Mouse (Mus musculus): ENCODE measurements around the gene Pik3ca.
"Not testable (repeated sequence)": the region's sequence is repeated elsewhere in the genome, so short reads cannot be mapped to it uniquely, and the experiment has no call there.

Pik3ca gene

DNA sequence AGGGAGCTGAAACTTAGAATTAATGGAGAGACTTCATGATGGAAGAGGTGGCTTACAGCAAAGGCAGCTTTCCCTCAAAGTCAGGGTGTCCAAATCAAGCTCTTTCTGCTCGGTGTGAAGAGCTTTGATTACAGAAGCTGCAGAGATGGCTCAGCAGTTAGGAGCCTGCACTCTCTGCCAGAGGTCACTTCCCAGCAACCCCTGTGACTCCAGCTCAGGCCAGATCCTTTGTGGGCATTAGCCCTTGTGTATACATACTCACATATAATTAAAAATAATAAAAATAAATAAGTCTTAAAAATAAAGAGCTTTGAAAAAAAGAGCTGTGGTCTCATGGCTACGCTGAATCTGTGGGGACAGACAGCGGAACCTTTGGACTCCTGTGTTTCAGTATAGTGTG is 4.1 kb downstream of the Pik3ca start:
- DNase-seq (ENCODE audit: low spot score in 2 of 2) = no peak

GRCm38 (mm10) chr3:32402990-32403885 is 5.8 kb downstream of the Pik3ca start:
- no peak for DNase-seq (ENCODE audit: low spot score in 2 of 2)

GRCm38 (mm10) chr3:32405699-32406098 is 8.2 kb downstream of the Pik3ca start:
- DNase-seq (ENCODE audit: low spot score in 2 of 2) = no peak

DNA sequence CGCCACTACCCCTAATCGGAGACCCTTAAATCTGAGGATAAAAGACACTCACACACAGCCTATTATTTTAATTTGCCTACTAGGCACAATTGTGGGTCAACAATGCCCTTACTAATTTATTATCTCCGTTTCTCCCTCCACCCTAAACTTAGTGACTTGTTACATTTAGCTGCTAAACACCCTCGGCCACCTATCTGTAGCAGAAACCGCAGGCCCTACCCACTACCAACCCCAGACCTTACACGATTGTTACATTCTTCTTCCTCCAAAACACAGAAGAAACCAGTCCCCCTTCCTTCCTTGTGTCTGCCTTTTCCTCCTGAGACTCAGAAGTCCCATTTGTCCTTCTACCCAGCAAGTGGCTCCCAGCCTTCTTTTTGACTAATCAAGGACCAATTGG is 9.3 kb downstream of the Pik3ca start:
- DNase-seq (ENCODE audit: low spot score in 2 of 2) = no peak

GRCm38 (mm10) chr3:32408811-32409273 is 11.4 kb downstream of the Pik3ca start:
- DNase-seq (ENCODE audit: low spot score in 2 of 2) = no peak

DNA sequence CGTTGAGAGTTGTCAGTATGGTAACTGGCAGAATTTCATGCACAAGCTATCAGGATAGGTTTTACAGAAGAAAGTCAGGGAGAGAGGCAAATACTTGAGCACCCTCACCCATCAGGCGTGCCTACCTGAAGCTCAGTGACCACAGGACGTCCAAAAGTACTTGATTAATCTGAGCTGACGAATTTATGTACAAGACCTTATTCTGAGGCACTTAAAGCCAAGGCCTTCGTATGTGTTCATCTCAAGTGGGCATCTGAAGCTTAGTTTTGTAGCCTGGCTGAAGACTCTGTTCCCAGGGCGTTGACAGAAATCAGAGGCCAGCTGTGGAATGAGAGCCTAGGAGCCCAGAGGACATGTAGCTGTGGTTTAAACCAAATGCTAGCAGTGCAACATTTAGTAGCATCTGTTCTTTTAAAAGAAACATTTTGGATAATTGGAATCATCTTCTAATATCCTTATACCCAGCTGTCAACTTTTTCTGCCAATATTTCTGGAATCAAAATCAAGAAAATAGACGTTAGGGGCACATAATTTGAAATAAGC is 15.1 kb downstream of the Pik3ca start:
- no peak for DNase-seq (ENCODE audit: low spot score in 2 of 2)

DNA sequence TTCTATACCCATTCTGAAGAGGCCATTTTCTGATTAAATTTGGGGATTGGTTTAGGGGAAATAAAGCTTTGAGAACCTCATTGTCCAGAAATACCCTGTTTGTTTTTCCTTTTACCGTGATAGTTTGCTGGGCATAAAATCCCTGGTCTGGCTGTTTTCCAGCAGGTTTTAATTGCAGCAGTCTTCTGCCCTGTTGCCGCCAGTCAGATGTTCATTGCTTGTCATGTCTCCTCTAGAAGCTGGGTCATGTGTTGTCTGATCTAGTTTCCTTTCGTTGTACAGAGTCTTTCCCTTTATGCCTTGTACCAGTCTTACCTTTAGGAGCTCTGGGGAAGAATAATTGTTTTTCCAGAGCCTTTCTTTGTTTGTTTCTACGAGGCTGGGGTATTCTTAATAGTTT is 16.9 kb downstream of the Pik3ca start:
- DNase-seq (ENCODE audit: low spot score in 2 of 2) = no peak

- DNase-seq (ENCODE audit: low spot score in 2 of 2) = no peak
Observed at GRCm38 (mm10) chr3:32415370-32416309, 18.2 kb downstream of the Pik3ca start.

- no peak for DNase-seq (ENCODE audit: low spot score in 2 of 2)
Observed at GRCm38 (mm10) chr3:32417751-32418211, 20.3 kb downstream of the Pik3ca start.

DNA sequence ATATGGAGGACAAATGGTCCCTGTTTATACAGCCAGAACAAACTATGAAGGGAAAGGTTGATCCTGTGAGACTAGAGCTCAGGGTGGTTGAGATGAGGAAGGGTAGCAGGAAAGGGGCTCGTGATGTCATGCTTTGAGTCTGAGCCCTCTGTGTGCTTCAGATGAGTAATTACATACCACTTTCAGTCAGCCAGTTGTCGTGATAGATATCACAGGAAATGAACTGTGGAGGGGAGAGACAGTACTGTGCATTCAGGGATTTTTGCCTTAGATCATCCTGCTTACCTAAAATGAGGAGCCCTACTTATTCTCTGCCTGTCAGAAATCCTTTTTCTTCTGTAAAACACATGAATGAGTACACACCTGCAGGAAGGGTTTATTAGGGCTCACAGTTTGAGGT is 22.4 kb downstream of the Pik3ca start:
- DNase-seq (ENCODE audit: low spot score in 2 of 2) = no peak

DNA sequence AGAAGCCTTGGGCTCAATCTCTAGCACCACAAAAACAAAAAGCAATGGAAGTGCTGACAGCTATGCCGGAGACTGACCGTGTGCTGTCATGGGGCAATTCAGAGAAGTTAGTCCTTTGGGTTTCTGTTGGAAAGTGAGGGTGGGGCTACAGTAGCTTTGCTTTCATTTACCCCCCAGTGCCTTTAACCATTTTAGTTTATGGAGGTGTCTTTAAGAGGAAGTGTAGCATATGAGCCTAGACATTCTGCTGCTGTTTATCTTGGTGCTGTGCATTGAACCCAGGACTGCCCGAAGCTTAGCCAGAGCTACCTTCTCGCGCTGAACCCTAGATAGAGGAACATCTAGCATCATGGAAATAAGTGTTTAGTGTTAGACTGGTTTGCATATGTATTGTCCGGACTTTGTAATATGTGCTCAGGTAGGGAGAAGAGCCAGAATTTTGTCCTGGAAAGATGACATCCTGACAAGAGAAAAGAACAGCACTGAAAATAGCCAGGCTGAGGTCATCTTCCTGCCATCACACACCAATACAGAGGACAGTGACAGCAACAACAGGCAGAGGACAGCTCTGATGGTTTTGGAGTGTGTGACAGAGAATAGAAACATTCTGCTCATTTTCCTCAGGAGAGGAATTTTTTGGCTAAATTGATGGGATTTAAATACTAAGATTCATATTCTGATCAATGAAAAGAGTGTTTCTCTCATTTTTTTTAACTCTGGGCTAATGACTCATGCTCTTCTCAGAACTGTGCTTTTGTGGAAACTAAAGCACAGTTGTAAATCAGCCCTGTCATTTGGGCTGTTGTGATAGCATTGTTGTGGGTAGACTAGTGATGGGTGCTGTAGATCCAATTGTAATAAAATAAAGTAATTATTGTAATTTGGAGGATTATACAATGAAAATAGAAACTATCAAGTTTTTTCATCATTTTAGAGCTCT is 23.9 kb downstream of the Pik3ca start:
- DNase-seq (ENCODE audit: low spot score in 2 of 2) = no peak

DNA sequence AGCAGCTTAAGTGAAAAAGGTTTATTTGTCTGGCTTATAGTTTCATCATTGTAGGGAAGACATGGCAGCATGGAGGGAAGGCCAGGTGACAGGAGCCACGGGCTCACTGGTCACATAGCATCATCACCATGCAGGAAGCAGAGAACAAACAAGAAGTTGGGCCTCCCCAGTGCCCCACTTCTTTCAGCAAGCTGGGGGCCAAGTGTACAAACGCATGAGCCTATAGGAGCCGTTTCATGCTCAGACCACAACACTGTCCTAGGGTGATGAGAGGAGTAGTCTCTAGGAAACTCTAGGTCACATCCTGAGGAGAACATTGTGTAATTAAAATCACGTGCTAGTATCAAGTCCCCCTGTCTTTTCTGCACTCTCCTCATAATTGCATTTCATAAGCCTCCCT is 30.2 kb downstream of the Pik3ca start:
- DNase-seq (ENCODE audit: low spot score in 2 of 2) = no peak

- DNase-seq (ENCODE audit: low spot score in 2 of 2) = no peak
Observed at GRCm38 (mm10) chr3:32428361-32428760, 30.9 kb downstream of the Pik3ca start.

- DNase-seq (ENCODE audit: low spot score in 2 of 2) = no peak
Observed at GRCm38 (mm10) chr3:32428921-32429320, 31.4 kb downstream of the Pik3ca start.

- DNase-seq (ENCODE audit: low spot score in 2 of 2) = not testable (repeated sequence)
Observed at GRCm38 (mm10) chr3:32429351-32429750, 31.9 kb downstream of the Pik3ca start.

GRCm38 (mm10) chr3:32430394-32430793 is 32.9 kb downstream of the Pik3ca start:
- no peak for DNase-seq (ENCODE audit: low spot score in 2 of 2)

- no peak for DNase-seq (ENCODE audit: low spot score in 2 of 2)
Observed at GRCm38 (mm10) chr3:32434016-32434415, 36.5 kb downstream of the Pik3ca start.

- DNase-seq (ENCODE audit: low spot score in 2 of 2) = no peak
Observed at GRCm38 (mm10) chr3:32436101-32436500, 38.6 kb downstream of the Pik3ca start.

DNA sequence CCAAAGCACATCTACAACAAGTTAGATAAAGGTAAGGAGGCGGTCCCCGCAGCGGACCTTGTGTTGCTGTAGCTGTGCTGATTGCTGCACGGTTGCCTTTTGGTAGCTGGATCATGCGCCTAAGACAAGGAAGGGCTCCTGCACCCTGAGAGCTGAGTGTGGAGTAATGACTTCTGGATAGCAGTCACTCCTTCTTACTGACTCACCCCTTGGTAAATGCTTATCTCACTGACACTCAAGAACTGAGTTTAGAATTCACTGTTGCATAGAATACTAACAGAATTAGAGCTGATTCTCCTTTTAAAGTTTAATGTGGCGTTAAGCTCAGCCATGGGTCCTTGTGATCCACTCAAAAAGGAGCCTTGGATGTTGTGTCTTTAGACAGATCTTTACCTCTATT is 39.8 kb downstream of the Pik3ca start:
- DNase-seq (ENCODE audit: low spot score in 2 of 2) = no peak

DNA sequence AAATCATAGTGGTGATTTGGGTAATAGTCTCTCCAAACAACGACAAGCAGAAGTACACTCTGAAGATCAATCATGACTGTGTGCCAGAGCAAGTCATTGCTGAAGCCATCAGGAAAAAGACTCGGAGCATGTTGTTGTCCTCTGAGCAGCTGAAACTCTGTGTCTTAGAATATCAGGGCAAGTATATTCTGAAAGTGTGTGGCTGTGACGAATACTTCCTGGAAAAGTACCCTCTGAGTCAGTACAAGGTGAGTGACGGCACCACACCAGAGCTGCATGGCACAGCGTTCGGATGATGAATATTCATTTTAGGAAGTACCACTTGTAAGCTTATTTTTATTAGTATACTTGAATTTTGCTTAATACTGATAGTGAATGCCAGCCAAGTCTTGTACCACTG is 40.3 kb downstream of the Pik3ca start:
- DNase-seq (ENCODE audit: low spot score in 2 of 2) = no peak

DNA sequence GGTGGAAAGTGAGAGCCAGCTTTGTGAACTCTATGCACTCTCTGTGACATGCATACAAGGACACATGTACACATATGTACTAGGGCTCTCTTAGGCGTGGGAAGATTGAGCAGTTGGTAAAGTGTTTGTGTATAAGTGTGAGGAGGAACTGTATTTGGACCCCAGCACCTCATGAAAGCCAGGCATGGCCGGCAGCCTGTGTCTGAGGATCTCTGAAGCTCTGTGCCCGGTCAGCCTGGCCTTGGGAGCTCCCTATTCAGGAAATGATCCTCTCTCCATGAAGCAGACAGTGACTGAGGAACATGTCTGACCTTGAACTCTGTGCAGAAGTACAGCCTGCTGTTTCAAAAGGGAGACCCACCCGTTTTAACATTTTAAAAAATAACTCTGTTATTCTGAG is 41.2 kb downstream of the Pik3ca start:
- DNase-seq (ENCODE audit: low spot score in 2 of 2) = no peak

All from right cerebral cortex, postnatal 36 days (tissue).